Mouse (Mus musculus) intestine, postnatal 0 days (tissue): Measurements from ENCODE around the gene Galnt6. TPM values are rescaled to one million over a fixed set of nuclear protein-coding genes. Genes with fewer than 3 reads are reported as not detected.

Experiments used
- ATAC-seq: fragments of 200-750 bp; cut with Nextera tagmentation; 2 replicates; pipeline ENCODE4 v1.8.0; 2017; ENCODE audit warnings: mild to moderate bottlenecking, moderate TSS enrichment, moderate library complexity
- H3K27ac ChIP-seq: fragments of 300-500 bp; sonication (generic); 2 replicates; pipeline ENCODE4 v1.5.1; 2014; ENCODE audit warnings: mild to moderate bottlenecking, low read depth, low read length, moderate library complexity
- H3K27me3 ChIP-seq: fragments of 300-500 bp; sonication (generic); replicated peaks from 2 replicates; pipeline ENCODE4 v1.6.1; 2014; ENCODE audit warnings: low read length, mixed read lengths; ENCODE audit not compliant: control insufficient read depth, insufficient read depth
- H3K36me3 ChIP-seq: fragments of 300-500 bp; sonication (generic); 2 replicates; pipeline ENCODE4 v1.6.1; 2014; ENCODE audit warnings: mild to moderate bottlenecking, moderate library complexity; ENCODE audit not compliant: control insufficient read depth, insufficient read depth
- H3K4me1 ChIP-seq: fragments of 300-500 bp; sonication (generic); replicated peaks from 2 replicates; pipeline ENCODE4 v1.6.1; 2014; ENCODE audit warnings: antibody characterized with exemption, low read length, mixed read lengths; ENCODE audit not compliant: control insufficient read depth, insufficient read depth
- H3K4me2 ChIP-seq: fragments of 300-500 bp; sonication (generic); replicated peaks from 2 replicates; pipeline ENCODE4 v1.6.1; 2014; ENCODE audit warnings: low read depth, mild to moderate bottlenecking, moderate library complexity
- H3K4me3 ChIP-seq: fragments of 300-500 bp; sonication (generic); 2 replicates; pipeline ENCODE4 v1.5.1; 2014; ENCODE audit warnings: low read depth, low read length
- H3K9ac ChIP-seq: fragments of 300-500 bp; sonication (generic); 2 replicates; pipeline ENCODE4 v1.6.1; 2014; ENCODE audit warnings: mild to moderate bottlenecking, low read depth, low read length
- H3K9me3 ChIP-seq: fragments of 300-500 bp; sonication (generic); 2 replicates; pipeline ENCODE4 v1.6.1; 2016; ENCODE audit warnings: mixed run types; ENCODE audit not compliant: control insufficient read depth
- CTCF ChIP-seq: sonication (generic); IDR thresholded peaks from 2 replicates; pipeline ENCODE4 v1.5.1; 2016; ENCODE audit warnings: low read depth, mild to moderate bottlenecking, control low read depth, antibody characterized with exemption, moderate library complexity
- WGBS: fragments of 180-500 bp; shearing (Covaris S2); extraction: QIAGEN DNeasy Blood & Tissue Kit; methylation state at CpG from one replicate; pipeline ENCODE4 v1.1.7; 2014; 5-methylcytosine and 5-hydroxymethylcytosine counted together
- polyA plus RNA-seq: library from polyadenylated mRNA; unstranded; fragments of >200 nt; fragmentation: Nextera tagmentation; extraction: Ambion mirVana; gene quantifications from 2 replicates; pipeline ENCODE4 v1.2.1, GENCODE M21; 2015

Gene Galnt6
- polyA plus RNA-seq, 1 experiment from 2014 or later: 72.5 TPM

- TF ChIP-seq CTCF: no peak
- H3K4me1 ChIP-seq: peaks cover 5% of the 10 kb centered on the region; the same call in 1 of the 2 replicates
- H3K27me3 ChIP-seq: peaks cover 7% of the 10 kb centered on the region; the same call in 1 of the 2 replicates
- no peak for ATAC-seq
- no peak overlapping the region for H3K27ac ChIP-seq
- H3K4me2 ChIP-seq: no peak overlapping the region; the same call in 1 of the 2 replicates
- H3K36me3 ChIP-seq: peaks cover 12% of the 10 kb centered on the region; the same call in 1 of the 2 replicates
- no peak overlapping the region for H3K9ac ChIP-seq
- no peaks in the 10 kb centered on the region for H3K9me3 ChIP-seq
- H3K4me3 ChIP-seq: no peak overlapping the region
- 89% methylated on average over 11 of the region's 11 CpGs for WGBS
Observed at GRCm38 (mm10) chr15:100726721-100727120, 2.5 kb downstream of the Galnt6 start.

GRCm38 (mm10) chr15:100723505-100723904, 5.7 kb downstream of the Galnt6 start:
- WGBS: 64% methylated on average over 14 of the region's 14 CpGs
- Histone ChIP-seq H3K4me2 (no peak overlapping the region), H3K27ac (no peak overlapping the region), H3K36me3 (peaks cover 24% of the 10 kb centered on the region; the same call in 1 of the 2 replicates), H3K9me3 (no peaks in the 10 kb centered on the region), H3K9ac (no peak overlapping the region), H3K4me3 (no peak overlapping the region), H3K4me1 (peaks cover 3% of the 10 kb centered on the region; the same call in 1 of the 2 replicates), H3K27me3 (no peaks in the 10 kb centered on the region)
- ATAC-seq: no peak
- TF ChIP-seq CTCF: no peak

GRCm38 (mm10) chr15:100722564-100722963, 6.6 kb downstream of the Galnt6 start:
- peak; percentile 72 for ATAC-seq
- peak overlapping the region; percentile 90 for H3K27ac ChIP-seq
- no peak overlapping the region for H3K9ac ChIP-seq
- no peaks in the 10 kb centered on the region for H3K27me3 ChIP-seq
- peaks cover 3% of the 10 kb centered on the region; the same call in 1 of the 2 replicates for H3K4me1 ChIP-seq
- H3K4me3 ChIP-seq: no peak overlapping the region
- TF ChIP-seq CTCF: no peak
- 36% methylated on average over 6 of the region's 6 CpGs for WGBS
- no peaks in the 10 kb centered on the region for H3K9me3 ChIP-seq
- peak overlapping the region; percentile 37 for H3K4me2 ChIP-seq
- H3K36me3 ChIP-seq: peaks cover 24% of the 10 kb centered on the region; the same call in 1 of the 2 replicates

DNA sequence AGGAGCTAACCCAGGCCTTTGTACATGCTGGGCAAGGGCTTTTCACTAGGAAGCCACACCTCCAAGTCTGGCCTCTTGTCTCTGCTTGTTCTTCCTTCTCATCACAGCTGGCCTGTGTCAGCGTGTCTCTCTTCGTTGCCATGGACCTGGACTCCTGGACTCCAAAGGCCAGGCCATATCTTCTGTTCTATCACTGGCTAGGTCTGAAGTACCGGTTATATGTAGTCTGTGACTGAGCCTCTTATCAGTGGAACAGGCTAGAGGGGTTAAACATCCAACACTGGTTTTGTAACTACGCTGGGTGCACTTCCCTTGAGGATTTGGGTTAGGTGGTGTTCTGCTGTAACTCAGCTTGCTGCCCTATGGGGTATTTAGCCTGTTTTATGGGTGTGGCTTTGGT, 7.2 kb downstream of the Galnt6 start:
- Histone ChIP-seq H3K4me1 (peaks cover 3% of the 10 kb centered on the region; the same call in 1 of the 2 replicates), H3K27me3 (no peaks in the 10 kb centered on the region), H3K36me3 (peaks cover 24% of the 10 kb centered on the region; the same call in 1 of the 2 replicates), H3K27ac (peak overlapping the region; percentile 90), H3K9ac (no peak overlapping the region), H3K4me2 (peak overlapping the region; percentile 37), H3K9me3 (no peaks in the 10 kb centered on the region), H3K4me3 (no peak overlapping the region)
- no peak for TF ChIP-seq CTCF
- 31% methylated on average over 4 of the region's 4 CpGs for WGBS
- ATAC-seq: peak; percentile 97

GRCm38 (mm10) chr15:100721445-100721844, 7.7 kb downstream of the Galnt6 start:
- no peak overlapping the region for H3K4me2 ChIP-seq
- no peaks in the 10 kb centered on the region for H3K9me3 ChIP-seq
- H3K27me3 ChIP-seq: no peaks in the 10 kb centered on the region
- no peak for TF ChIP-seq CTCF
- H3K9ac ChIP-seq: no peak overlapping the region
- no peak overlapping the region for H3K4me3 ChIP-seq
- peaks cover 27% of the 10 kb centered on the region; the same call in 1 of the 2 replicates for H3K36me3 ChIP-seq
- no peak for ATAC-seq
- H3K4me1 ChIP-seq: peaks cover 3% of the 10 kb centered on the region; the same call in 1 of the 2 replicates
- H3K27ac ChIP-seq: peak overlapping the region; percentile 90; the same call in 1 of the 2 replicates
- WGBS: 81% methylated on average over 5 of the region's 5 CpGs

DNA sequence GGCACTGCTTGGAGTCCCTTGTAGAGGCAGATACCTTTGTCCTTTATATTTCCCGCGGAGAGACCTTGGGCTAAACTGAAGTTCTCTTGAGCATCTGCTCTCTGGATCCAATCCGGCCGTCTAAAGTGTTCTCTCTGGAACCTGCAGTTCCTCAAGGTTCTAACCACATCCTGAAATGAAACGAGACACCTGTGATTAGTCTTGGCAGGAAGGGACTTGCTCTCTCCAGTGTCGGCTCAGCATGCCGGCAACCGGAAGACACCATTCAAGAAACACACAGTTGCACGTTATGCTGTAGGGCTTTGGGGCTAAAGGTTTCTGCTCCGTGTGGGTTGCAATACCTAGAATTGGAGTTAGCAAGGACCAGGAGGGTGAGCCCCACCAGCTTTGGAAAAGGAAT, 9.1 kb downstream of the Galnt6 start:
- Histone ChIP-seq H3K4me3 (no peak overlapping the region), H3K36me3 (peaks cover 30% of the 10 kb centered on the region; the same call in 1 of the 2 replicates), H3K9me3 (no peaks in the 10 kb centered on the region), H3K4me1 (peaks cover 3% of the 10 kb centered on the region; the same call in 1 of the 2 replicates), H3K27ac (no peak overlapping the region), H3K27me3 (no peaks in the 10 kb centered on the region), H3K9ac (no peak overlapping the region), H3K4me2 (no peak overlapping the region)
- WGBS: 83% methylated on average over 10 of the region's 10 CpGs
- TF ChIP-seq CTCF: no peak
- ATAC-seq: no peak

- peak; percentile 23; the same call in 1 of the 2 replicates for TF ChIP-seq CTCF
- Histone ChIP-seq H3K4me2 (no peak overlapping the region), H3K27ac (no peak overlapping the region), H3K9me3 (no peaks in the 10 kb centered on the region), H3K4me3 (no peak overlapping the region), H3K4me1 (peaks cover 3% of the 10 kb centered on the region; the same call in 1 of the 2 replicates), H3K27me3 (no peaks in the 10 kb centered on the region), H3K36me3 (peaks cover 35% of the 10 kb centered on the region; the same call in 1 of the 2 replicates), H3K9ac (no peak overlapping the region)
- WGBS: 93% methylated on average over 5 of the region's 5 CpGs
- ATAC-seq: no peak
Observed at GRCm38 (mm10) chr15:100719217-100719616, 10.0 kb downstream of the Galnt6 start.
